Mouse (Mus musculus) 3134 (cell line): ENCODE results near the gene Syt9.

Experiments used
- DNase-seq: peaks from one replicate; pipeline ENCODE4 v3.0.0-alpha.2; 2011; ENCODE audit warnings: low spot score; ENCODE audit not compliant: insufficient read length; ENCODE audit errors: extremely low read depth

Gene Syt9

DNA sequence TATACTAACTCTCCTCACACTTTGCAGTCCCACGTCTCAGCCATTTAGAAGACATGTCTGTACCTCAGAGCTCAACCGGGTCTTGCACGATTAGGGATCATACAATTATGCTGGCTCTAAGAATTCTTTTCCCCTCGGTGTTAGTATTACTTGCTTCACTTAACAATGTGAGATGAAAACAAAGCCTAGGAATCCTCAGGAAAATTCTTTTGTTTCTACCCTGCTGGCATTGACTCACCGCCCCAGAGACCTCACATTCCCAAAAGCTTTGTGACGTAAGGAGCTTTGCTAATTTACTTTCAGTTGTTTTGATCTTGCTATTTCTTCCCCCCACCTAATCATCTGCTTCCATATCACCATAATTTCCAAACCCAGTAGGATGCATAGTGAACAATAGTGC, 166.0 kb downstream of the Syt9 start:
- no peak for DNase-seq

- DNase-seq, result no peak
These were observed 169.5 kb downstream of the Syt9 start for GRCm38 (mm10) chr7:107540034-107540433.

- no peak for DNase-seq
These were observed 174.5 kb downstream of the Syt9 start for GRCm38 (mm10) chr7:107545011-107545410.

GRCm38 (mm10) chr7:107547872-107548271, 177.3 kb downstream of the Syt9 start:
- no peak for DNase-seq

DNA sequence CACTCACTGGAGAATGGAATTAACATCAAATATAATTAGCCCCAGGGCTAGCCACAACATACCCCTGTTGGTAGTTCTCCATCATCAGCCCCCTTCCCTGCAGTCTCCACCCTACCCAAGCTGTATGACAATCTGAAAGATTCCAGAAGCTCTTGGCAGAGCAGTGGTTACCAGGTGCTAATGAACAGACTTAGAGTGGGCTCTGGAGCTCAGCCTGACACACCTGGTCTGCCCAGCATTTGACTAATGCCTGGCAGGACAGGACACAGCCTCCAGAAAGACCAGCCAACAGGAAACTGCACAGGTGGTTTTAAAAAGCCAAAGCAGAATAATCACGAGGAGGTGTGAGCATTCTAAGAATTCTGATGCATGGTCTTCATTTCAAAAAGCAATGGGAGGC, 182.9 kb downstream of the Syt9 start:
- DNase-seq, result no peak

DNA sequence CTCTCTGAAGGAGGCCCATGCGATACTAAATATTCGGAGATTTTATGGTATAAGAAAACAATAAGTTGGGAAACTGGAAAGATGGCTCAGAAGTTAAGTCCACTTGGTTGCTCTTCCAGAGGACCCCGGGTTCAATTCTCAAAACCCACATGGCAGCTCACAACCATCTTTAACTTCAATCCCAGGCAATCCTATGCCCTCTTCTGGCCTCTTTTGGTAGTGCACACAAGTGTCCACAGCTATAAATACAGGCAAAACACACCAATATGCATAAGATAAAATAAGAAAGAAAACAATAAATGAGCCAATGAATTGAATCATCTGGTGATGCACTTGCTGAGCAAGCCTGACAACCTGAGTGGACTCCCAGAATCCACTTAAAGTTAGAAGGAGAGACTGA, 185.4 kb downstream of the Syt9 start:
- no peak for DNase-seq

DNA sequence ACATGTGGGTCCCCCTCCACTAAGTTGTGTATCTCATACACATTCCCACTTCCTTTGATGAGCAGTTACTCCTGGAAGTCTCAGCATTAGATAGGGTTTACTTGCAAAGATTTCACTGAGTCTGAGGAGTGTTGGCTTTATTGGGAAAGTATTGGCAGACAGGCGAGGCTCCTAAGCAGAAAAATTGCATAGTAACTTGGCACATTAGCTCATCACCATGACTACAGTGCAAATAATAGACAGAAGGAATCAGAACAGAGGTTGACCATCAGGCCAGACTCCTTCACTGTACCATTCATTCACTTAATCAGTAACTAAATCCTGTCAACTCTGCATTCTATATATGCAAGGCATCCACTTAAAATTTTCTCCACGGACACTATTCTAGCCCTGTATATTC, 190.1 kb downstream of the Syt9 start:
- DNase-seq, result no peak

DNA sequence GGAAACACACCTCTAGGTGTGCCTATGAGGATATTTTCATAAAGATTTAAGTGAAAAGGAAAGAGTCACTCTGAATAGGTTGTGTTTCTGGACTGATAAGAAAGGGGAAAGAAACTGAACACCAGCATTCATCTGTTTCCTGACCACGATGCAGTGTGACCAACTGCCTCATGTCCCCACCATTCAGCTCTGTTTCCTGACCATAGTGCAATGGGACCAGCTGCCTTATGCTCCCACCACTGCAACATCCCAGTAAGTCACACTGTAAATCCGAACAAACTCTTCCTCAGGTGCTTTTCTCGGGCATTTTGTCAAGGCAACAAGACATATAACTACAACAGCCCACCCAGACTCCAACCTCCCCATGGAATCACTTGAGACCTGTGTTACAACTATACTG, 191.1 kb downstream of the Syt9 start:
- no peak for DNase-seq

DNA sequence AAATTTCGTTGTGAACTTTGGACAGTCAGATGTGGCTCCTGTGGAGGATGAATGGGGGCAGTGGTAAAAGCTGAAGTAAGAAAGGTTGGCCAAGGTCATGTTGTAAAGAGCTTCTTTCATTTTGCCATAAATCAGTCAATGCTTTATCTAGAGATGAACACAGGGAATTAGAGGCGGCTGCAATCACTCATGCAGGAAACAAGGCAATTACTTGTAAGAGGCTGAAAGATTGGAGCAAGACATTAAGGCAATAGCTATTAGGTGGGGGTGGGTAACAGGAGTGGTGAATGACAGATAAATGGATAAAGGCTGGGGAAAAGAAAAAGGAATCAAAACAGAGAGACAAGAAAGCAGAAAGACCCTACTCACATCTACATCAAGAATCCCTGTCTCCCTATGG, 193.2 kb downstream of the Syt9 start:
- no peak for DNase-seq

GRCm38 (mm10) chr7:107567261-107567671, 196.7 kb downstream of the Syt9 start, which contains the start of gene Olfml1:
Olfml1 (plus strand) TSS chr7:107567446.
- no peak for DNase-seq

GRCm38 (mm10) chr7:107567674-107568073, 197.1 kb downstream of the Syt9 start:
- DNase-seq, result no peak

GRCm38 (mm10) chr7:107568971-107569370, 198.4 kb downstream of the Syt9 start:
- DNase-seq, result no peak

GRCm38 (mm10) chr7:107573856-107574255, 203.3 kb downstream of the Syt9 start:
- no peak for DNase-seq

- no peak for DNase-seq
These were observed 203.7 kb downstream of the Syt9 start for GRCm38 (mm10) chr7:107574276-107574675.

GRCm38 (mm10) chr7:107592641-107593040, 222.1 kb downstream of the Syt9 start:
- no peak for DNase-seq

- DNase-seq, result no peak
These were observed 223.4 kb downstream of the Syt9 start for GRCm38 (mm10) chr7:107593904-107594303.

GRCm38 (mm10) chr7:107594325-107594856, 223.9 kb downstream of the Syt9 start:
- DNase-seq, result no peak

DNA sequence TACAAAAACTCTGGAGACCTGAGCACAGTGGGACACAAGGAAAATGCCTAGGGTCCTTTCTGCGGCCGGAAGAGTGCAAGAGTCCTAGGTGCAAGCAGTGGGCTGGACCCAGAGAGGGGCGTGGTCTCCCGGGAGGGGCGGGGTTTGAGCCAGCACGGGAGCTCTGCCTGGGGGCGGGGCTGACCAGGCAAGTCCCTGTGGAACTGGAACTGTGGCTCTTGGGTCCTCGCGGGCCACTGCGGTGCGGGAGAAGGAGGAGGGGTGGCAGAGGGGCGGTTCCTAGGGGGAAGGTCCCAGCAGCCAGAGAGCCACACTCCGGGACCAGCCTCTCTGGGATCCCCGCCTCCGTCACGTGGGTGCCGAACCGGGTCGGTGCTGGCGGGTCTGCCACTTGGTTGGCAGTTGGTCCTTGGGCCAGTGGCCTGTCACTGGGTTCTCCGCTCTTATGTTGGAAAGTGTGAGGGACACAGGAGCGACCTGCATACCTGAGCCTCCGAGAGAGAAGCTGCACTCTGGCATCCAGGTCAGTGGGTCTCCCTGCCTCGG, 224.4 kb downstream of the Syt9 start, which contains the start of gene Ppfibp2:
Ppfibp2 (plus strand) TSS at position 351 of the 546 bp plus-strand sequence.
- peak; percentile 3 for DNase-seq

GRCm38 (mm10) chr7:107595426-107595825, 224.9 kb downstream of the Syt9 start:
- DNase-seq, result no peak

GRCm38 (mm10) chr7:107596753-107597152, 226.2 kb downstream of the Syt9 start:
- no peak for DNase-seq

- DNase-seq, result no peak
These were observed 227.4 kb downstream of the Syt9 start for GRCm38 (mm10) chr7:107597956-107598355.
